Mouse (Mus musculus) heart, embryonic 14.5 days (tissue): ENCODE measurements around the gene Elmo1. TPM values are rescaled to one million over a fixed set of nuclear protein-coding genes. Genes with fewer than 3 reads are reported as not detected.

Source experiments
- ATAC-seq: fragments of 200-750 bp; cut with Nextera tagmentation; 2 replicates; pipeline ENCODE4 v1.8.0; 2017; ENCODE audit warnings: low read depth, moderate TSS enrichment; ENCODE audit not compliant: insufficient number of reproducible peaks, insufficient read depth, low FRiP score
- H3K27ac ChIP-seq, 2 experiments: fragments of 200-500 bp in 1 of 2; fragments of 300-500 bp in 1 of 2; sonication (generic) in 1 of 2; replicated peaks in 1 of 2; 2 replicates each; pipeline ENCODE4 v1.5.1; 2012 to 2014; ENCODE audit warnings: low read depth in 2 of 2, low read length in 2 of 2, control low read depth in 1 of 2, mild to moderate bottlenecking in 1 of 2, mixed read lengths in 1 of 2; ENCODE audit not compliant: control insufficient read depth in 1 of 2, insufficient read depth in 1 of 2
- H3K27me3 ChIP-seq: fragments of 300-500 bp; sonication (generic); 2 replicates; pipeline ENCODE4 v1.6.1; 2014; ENCODE audit warnings: mild to moderate bottlenecking, low read length, control low read depth; ENCODE audit not compliant: control insufficient read depth, insufficient read depth
- H3K36me3 ChIP-seq: fragments of 300-500 bp; sonication (generic); 2 replicates; pipeline ENCODE4 v1.6.1; 2014; ENCODE audit warnings: mild to moderate bottlenecking, control low read depth, low read length, mixed read lengths; ENCODE audit not compliant: control insufficient read depth, insufficient read depth
- H3K4me1 ChIP-seq, 2 experiments: fragments of 200-500 bp in 1 of 2; fragments of 300-500 bp in 1 of 2; sonication (generic) in 1 of 2; 2 replicates each; pipeline ENCODE4 v1.6.1; 2012 to 2014; ENCODE audit warnings: low read length in 2 of 2, control low read depth in 1 of 2, mixed read lengths in 1 of 2; ENCODE audit not compliant: control insufficient read depth in 2 of 2, insufficient read depth in 2 of 2
- H3K4me2 ChIP-seq: fragments of 300-500 bp; sonication (generic); 2 replicates; pipeline ENCODE4 v1.6.1; 2014; ENCODE audit warnings: mild to moderate bottlenecking, low read length
- H3K4me3 ChIP-seq, 2 experiments: fragments of 200-500 bp in 1 of 2; fragments of 300-500 bp in 1 of 2; sonication (generic) in 1 of 2; 2 replicates each; pipeline ENCODE4 v1.5.1; 2012 to 2014; ENCODE audit warnings: low read length in 2 of 2, mild to moderate bottlenecking in 2 of 2, control low read depth in 1 of 2, low read depth in 1 of 2, moderate library complexity in 1 of 2; ENCODE audit not compliant: control insufficient read depth in 1 of 2, insufficient read depth in 1 of 2
- H3K9ac ChIP-seq: fragments of 300-500 bp; sonication (generic); 2 replicates; pipeline ENCODE4 v1.6.1; 2014; ENCODE audit warnings: mild to moderate bottlenecking, low read length
- H3K9me3 ChIP-seq: fragments of 300-500 bp; sonication (generic); 2 replicates; pipeline ENCODE4 v1.6.1; 2016; ENCODE audit warnings: low read length, control low read depth; ENCODE audit not compliant: control insufficient read depth
- WGBS: fragments of 180-500 bp; shearing (Covaris S2); extraction: QIAGEN DNeasy Blood & Tissue Kit; methylation state at CpG from one replicate; pipeline ENCODE4 v1.1.7; 2014; 5-methylcytosine and 5-hydroxymethylcytosine counted together
- polyA plus RNA-seq: library from polyadenylated mRNA; unstranded; fragments of >200 nt; fragmentation: Nextera tagmentation; extraction: Ambion mirVana; gene quantifications from 2 replicates; pipeline ENCODE4 v1.2.1, GENCODE M21; 2014

Elmo1 gene
- polyA plus RNA-seq, 1 experiment from 2014 or later, result 10.4 TPM

DNA sequence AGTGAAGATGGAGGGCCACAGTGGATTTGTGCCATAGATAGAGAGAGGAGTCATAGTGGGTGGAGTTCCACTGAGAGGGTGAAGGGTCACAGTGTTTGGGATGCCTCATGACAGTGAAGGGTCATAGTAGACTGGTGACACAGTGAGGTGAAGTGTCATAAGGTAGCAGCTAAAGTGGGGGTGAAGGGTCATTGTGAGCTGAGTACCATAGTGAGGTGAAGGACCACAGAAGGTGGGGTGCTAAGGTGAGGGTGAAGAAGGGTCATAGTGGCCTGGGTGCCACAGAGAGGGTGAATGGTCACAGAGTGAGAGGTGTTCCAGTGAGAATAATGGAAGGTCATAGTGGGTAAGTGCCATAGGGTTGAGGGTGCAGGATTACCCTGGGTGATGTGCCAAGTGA is 113.8 kb downstream of the Elmo1 start:
- no peak overlapping the region for H3K4me2 ChIP-seq
- H3K9me3 ChIP-seq, result no peaks in the 10 kb centered on the region
- peaks cover 0 to 2% of the 10 kb centered on the region in 2 experiments; a peak in 1 of 4 replicates for H3K4me1 ChIP-seq
- H3K27me3 ChIP-seq, result no peaks in the 10 kb centered on the region
- H3K9ac ChIP-seq, result no peak overlapping the region
- no peak overlapping the region for H3K4me3 ChIP-seq
- no peak for ATAC-seq
- no peaks in the 10 kb centered on the region for H3K36me3 ChIP-seq
- no peak overlapping the region for H3K27ac ChIP-seq

DNA sequence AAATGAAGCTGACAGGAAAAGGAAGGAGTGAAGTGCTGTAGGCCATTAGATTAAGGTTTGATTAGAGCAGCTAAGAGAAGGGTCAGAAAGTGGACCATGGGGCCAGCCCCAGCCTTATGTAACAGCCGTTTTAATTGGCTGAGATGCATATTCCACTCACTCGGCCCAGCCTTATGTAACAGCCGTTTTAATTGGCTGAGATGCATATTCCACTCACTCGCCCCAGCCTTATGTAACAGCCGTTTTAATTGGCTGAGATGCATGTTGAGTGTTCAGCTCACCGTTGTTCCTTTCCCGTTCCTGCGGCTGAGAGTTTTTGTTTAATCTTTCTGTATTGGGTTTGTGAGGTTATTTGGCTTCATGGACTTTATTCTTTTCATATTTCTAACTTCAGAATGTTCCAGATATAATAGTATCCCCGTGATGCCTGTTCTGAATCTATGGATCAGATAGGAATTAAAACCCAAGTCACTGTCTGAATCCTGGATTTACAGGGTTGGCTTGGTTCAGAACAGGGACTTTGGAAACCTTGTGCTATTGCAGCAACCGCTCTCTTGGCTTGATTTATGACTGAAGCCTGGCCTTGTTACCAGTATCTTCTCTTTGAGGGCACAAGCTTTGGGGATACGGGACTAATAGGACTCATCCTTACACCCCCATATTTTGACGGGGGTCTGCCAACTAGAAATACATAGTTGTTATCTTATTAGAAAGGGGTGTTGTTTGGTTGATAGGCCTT is 114.8 kb downstream of the Elmo1 start:
- Histone ChIP-seq H3K4me2 (no peak overlapping the region), H3K4me3 (no peak overlapping the region), H3K4me1 (peaks cover 0 to 2% of the 10 kb centered on the region in 2 experiments; a peak in 1 of 4 replicates), H3K9me3 (no peaks in the 10 kb centered on the region), H3K27ac (no peak overlapping the region), H3K9ac (no peak overlapping the region), H3K27me3 (no peaks in the 10 kb centered on the region), H3K36me3 (no peaks in the 10 kb centered on the region)
- no peak for ATAC-seq
- 82% methylated on average over 12 of the region's 12 CpGs for WGBS

DNA sequence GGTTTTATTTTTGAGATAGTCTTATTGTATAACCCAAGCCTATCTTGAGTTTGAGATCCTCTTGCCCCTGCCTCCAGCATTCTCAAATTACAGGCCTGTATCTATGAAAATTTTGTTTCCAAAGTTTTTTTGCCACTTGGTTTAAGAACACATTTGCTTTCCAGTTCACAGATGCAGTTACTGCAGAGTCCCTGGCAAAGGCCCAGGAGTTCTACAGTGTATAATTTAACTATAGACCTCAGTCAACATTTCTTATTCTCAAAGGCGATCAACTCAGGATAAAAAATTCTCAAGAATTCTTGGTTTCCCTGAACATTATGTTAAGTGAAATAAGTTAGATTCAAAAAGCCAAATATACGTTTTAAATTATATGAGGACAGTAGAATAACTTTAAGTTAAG is 115.3 kb downstream of the Elmo1 start:
- Histone ChIP-seq H3K27me3 (no peaks in the 10 kb centered on the region), H3K27ac (no peak overlapping the region), H3K4me1 (peaks cover 0 to 2% of the 10 kb centered on the region in 2 experiments; a peak in 1 of 4 replicates), H3K9me3 (no peaks in the 10 kb centered on the region), H3K4me3 (no peak overlapping the region), H3K36me3 (no peaks in the 10 kb centered on the region), H3K4me2 (no peak overlapping the region), H3K9ac (no peak overlapping the region)
- no peak for ATAC-seq
- WGBS, result 87% methylated on average over 2 of the region's 2 CpGs

DNA sequence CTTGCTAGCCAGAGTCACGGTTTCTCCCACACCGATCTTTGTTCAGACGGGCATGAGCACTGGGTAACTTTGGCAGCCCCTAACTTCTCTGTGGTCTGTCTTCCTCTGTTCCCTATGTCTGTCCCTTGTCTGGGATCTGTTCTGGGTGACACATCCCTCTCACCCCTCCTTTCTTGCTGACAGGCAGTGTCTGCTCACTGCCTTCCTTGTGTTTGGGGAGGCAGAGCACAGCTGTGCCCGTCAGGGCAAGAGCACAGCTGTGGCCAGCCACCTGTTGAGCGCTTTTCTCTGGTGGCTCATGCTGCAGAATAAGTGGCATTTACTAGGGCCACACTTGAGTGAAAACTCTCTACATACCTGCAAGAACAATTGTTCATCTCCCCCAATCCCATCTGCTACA is 116.7 kb downstream of the Elmo1 start:
- no peak overlapping the region for H3K4me2 ChIP-seq
- 76% methylated on average over 5 of the region's 5 CpGs for WGBS
- no peak for ATAC-seq
- H3K4me3 ChIP-seq, result no peak overlapping the region
- no peaks in the 10 kb centered on the region for H3K27me3 ChIP-seq
- H3K27ac ChIP-seq, result no peak overlapping the region
- no peaks in the 10 kb centered on the region for H3K9me3 ChIP-seq
- H3K4me1 ChIP-seq, result peaks cover 0 to 2% of the 10 kb centered on the region in 2 experiments; a peak in 1 of 4 replicates
- no peak overlapping the region for H3K9ac ChIP-seq
- H3K36me3 ChIP-seq, result no peaks in the 10 kb centered on the region

- H3K27ac ChIP-seq, result no peak overlapping the region
- H3K36me3 ChIP-seq, result no peaks in the 10 kb centered on the region
- H3K4me2 ChIP-seq, result peak overlapping the region; percentile 22
These were observed 117.7 kb downstream of the Elmo1 start for GRCm38 (mm10) chr13:20207950-20208642.

GRCm38 (mm10) chr13:20208867-20209266 is 118.5 kb downstream of the Elmo1 start:
- 88% methylated on average over 5 of the region's 5 CpGs for WGBS
- Histone ChIP-seq H3K27me3 (no peaks in the 10 kb centered on the region), H3K4me2 (no peak overlapping the region), H3K4me3 (no peak overlapping the region), H3K4me1 (peaks cover 0 to 2% of the 10 kb centered on the region in 2 experiments; a peak in 1 of 4 replicates), H3K9me3 (no peaks in the 10 kb centered on the region), H3K9ac (no peak overlapping the region), H3K27ac (no peak overlapping the region), H3K36me3 (no peaks in the 10 kb centered on the region)
- ATAC-seq, result no peak

More at GRCm38 (mm10) chr13:20207950-20208642, 117.7 kb downstream of the Elmo1 start:
- H3K9me3 ChIP-seq, result no peaks in the 10 kb centered on the region
- H3K4me1 ChIP-seq, result peaks cover 0 to 2% of the 10 kb centered on the region in 2 experiments; a peak in 1 of 4 replicates
- 41% methylated on average over 7 of the region's 7 CpGs for WGBS
- H3K9ac ChIP-seq, result no peak overlapping the region
- H3K27me3 ChIP-seq, result no peaks in the 10 kb centered on the region
- no peak overlapping the region for H3K4me3 ChIP-seq
- ATAC-seq, result peak; percentile 56; the same call in 1 of the 2 replicates

- Histone ChIP-seq H3K9ac (no peak overlapping the region), H3K4me3 (no peak overlapping the region), H3K4me1 (peaks cover 0 to 2% of the 10 kb centered on the region in 2 experiments; a peak in 1 of 4 replicates), H3K9me3 (no peaks in the 10 kb centered on the region), H3K36me3 (no peaks in the 10 kb centered on the region), H3K27ac (no peak overlapping the region), H3K4me2 (no peak overlapping the region), H3K27me3 (no peaks in the 10 kb centered on the region)
- 29% methylated on average over 5 of the region's 5 CpGs for WGBS
- ATAC-seq, result no peak
These were observed 121.4 kb downstream of the Elmo1 start for GRCm38 (mm10) chr13:20211780-20212179.
